Mouse (Mus musculus): Measurements from ENCODE around the gene Olfr193.
"Not testable (repeated sequence)": the region's sequence is repeated elsewhere in the genome, so short reads cannot be mapped to it uniquely, and the experiment has no call there.

The Olfr193 gene

DNA sequence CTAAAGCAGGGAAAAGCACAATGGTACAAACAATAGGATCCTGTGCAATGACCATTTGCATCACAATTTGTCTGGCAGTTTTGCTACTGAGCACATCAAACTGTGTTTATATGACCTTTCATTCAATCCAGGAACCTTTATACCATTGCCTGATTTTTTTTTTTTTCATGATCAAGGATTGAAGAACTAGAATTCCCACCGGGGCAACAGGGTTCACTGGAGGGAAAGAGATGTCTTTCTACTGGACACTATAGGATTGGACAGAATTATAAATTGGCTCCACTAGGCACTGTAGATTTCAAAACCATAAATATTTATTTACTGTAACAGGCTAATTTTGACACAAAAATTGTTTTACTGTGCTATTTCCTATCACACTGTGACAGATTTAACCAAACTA lies at the start of gene Olfr193:
Gene Olfr193 (minus strand): TSS at position 101 of the 400 bp plus-strand sequence.
- no peak for DNase-seq

DNA sequence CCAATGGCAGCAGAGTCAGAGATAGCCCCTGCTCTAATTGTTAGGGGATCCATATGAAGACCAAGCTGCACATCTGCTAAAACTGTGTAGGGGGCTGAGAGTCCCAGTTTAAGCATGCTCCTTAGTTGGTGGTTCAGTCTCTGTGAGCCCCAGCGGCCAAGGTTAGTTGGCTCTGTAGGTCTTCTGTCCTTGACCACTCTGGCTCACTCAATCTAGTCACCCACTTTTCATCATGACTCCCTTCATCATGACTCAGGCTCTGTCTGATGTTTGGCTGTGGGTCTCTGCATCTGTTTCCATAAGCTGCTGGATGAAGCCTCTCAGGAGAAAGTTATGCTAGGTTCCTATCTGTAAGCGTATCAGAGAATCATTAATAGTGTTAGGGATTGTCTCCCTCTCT lies 40.3 kb upstream of the Olfr193 start:
- DNase-seq: no peak

DNA sequence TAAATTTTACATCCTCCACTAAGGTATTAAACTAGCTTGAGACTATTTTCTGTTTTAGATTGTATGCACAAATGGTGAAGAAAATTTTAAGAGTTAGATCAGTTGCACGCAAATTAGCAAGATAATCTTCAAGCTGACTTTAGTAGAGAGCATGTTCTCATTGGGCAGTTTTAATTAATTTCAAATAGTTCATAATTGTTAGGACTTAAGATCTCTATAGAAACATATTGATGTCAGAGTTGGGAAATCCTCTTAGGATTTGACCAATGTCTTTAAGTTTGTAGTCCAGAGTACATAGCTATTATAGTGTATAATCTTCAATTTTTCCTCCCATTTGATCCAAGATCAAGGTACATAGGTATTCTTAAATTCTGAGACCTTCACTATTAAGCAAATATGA lies 35.1 kb upstream of the Olfr193 start, which contains the start of gene Olfr195:
Gene Olfr195 (plus strand): TSS at position 301 of the 400 bp plus-strand sequence.
- DNase-seq: no peak

DNA sequence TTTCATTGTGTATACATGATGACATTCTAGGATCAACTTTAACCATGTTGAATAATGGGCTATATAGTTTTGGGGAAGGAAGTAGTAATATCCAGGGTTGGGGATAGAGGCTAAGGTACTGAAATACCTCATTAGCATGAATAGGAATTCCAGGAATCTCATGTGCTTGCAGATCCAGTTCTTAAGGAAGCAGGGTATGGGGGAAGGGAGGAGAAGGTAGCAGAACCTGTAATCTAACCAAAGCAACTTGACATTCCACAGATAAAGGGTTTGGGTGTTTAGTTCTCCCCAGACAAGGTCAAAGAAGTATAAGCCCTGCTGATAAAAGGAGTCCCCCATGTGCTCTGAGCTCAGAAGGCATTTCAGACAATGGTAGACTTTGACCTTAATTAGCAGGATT lies 29.4 kb upstream of the Olfr193 start:
- no peak for DNase-seq

DNA sequence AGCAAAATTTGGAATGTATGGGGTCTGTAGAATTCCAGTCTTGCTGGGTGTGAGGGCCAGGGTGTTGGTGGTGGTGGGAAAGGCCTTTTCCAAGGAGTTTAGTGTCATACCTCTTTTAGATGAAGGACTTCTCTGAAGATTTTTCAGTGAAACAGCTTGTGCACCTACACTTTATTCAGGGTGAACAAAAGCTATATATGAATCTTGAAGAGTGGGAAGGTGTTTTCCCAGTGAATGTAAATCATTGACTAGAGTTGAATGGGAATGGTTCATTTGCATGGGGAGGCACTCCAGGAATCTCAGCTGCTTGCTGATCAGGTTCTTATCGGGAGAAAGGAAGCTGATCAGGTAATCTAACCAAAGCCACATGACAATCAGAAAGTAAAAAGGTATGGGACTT lies 19.1 kb upstream of the Olfr193 start:
- no peak for DNase-seq

DNA sequence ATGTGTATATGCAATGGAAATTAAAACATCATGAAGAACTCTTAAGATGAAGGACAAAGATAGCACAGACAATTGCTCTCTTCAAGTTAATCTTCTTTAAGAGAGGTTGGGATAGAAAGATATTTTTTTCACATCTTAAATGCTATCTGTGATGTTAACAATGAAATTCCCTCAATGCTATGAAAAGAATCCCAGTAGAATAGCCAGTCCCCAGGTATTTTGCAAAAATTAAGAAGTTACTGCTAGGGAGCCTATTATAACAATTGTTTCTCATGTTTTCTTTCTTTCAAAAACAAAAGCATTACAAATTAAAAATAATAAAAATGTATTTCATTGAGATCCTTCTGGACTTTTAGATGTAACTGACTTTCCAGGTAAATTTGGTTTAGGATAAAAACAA lies 9.3 kb upstream of the Olfr193 start, which contains the start of gene Olfr194:
Gene Olfr194 (minus strand): TSS at position 101 of the 400 bp plus-strand sequence.
- no peak for DNase-seq

DNA sequence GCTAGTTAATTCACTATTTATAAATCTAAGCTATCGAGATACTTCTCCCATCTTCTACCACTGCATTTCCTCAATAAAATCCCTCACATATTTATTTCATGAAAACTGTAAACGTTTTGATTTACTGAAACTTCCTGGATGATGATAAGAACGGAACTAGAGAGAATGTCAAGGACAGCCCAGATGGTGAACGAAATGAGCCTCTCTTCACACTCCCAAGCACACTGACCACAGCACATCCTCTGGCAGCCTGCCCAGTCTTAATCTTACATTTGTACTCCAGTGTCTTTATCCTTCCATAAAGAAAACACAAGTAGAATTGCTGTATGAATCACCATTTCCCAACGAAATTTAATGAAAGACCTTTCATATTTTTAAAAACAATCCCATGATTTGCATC lies 3.2 kb downstream of the Olfr193 start:
- not testable (repeated sequence) for DNase-seq

DNA sequence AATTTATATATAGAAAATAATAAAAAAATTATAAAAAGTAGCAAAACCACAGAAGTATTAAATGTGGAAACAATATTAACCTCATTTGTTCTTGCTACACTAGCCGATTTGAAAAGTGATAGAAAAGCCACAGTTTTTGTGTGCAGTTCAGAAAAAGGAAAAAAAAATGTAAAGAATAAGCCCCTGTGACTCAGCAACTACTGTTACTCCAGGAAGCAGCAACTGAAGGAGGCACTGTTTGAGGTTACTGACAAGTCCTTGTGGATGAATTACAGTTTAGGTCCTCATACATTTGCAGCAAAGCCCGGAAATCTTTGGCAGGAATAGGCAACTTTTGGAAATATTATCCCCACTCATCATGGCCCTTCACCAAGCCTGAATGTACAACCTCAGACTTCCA lies 6.4 kb downstream of the Olfr193 start:
- DNase-seq: no peak

DNA sequence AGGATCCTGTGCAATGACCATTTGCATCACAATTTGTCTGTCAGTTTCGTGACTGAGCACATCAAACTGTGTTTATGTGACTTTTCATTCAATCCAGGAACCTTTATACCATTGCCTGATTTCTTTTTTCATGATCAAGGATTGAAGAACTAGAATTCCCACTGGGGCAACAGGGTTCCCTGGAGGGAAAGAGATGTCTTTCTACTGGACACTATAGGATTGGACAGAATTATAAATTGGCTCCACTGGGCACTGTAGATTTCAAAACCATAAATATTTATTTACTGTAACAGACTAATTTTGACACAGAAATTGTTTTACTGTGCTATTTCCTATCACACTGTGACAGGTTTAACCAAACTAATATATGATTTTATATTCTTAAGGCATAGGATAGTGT lies 22.0 kb downstream of the Olfr193 start, which contains the start of gene Olfr191:
Gene Olfr191 (minus strand): TSS at position 101 of the 400 bp plus-strand sequence.
- DNase-seq: not testable (repeated sequence)

DNA sequence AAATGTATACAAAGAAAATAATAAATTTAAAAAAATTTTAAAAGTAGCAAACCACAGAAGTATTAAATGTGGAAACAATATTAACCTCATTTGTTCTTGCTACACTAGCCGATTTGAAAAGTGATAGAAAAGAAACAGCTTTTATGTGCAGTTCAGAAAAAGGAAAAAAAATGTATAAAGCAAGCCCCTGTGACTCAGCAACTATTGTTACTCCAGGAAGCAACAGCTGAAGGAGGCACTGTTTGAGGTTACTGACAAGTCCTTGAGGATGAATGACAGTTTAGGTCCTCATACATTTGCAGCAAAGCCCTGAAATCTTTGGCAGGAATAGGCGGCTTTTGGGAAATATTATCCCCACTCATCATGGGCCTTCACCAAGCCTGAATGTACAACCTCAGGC lies 30.6 kb downstream of the Olfr193 start:
- DNase-seq: not testable (repeated sequence)

DNA sequence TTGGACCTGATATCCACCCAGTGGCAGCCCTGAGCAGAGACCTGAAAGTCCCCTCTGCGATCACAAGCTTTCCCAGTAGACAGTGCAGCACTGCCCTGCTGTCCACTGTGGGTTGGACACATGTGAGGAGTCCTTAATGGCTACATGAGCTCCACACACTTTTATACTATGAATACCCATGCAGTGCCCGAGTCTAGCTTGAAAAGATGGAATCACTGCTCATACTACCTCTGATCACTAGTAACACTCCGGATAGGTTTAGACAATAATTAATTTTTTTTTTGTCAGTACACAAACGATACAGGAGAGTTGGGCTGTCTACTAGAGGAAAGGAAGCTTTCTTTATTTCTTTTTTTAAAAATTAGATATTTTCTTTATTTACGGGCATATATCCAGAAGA lies 33.8 kb downstream of the Olfr193 start, which contains the start of gene Olfr190:
Gene Olfr190 (minus strand): TSS at position 101 of the 400 bp plus-strand sequence.
- DNase-seq: no peak

DNA sequence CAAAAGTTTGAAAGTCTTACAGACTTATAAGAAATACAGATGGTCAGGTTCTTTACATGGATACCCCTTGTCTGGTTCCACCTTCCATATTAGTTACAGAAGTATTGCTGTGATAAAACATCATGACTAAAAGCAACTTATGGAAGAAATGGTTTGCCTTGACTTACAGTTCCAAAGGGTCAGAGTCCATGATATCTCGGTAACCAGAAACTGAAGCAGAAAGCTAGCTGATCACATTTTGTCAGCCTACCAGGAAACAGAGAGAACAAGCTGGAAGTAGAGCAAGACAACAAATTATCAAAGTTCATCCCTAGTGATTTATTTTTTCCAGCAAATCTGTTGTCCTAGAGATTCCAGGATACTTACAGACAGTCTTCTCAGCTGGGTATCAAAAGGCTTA lies 38.2 kb downstream of the Olfr193 start:
- DNase-seq: no peak

DNA sequence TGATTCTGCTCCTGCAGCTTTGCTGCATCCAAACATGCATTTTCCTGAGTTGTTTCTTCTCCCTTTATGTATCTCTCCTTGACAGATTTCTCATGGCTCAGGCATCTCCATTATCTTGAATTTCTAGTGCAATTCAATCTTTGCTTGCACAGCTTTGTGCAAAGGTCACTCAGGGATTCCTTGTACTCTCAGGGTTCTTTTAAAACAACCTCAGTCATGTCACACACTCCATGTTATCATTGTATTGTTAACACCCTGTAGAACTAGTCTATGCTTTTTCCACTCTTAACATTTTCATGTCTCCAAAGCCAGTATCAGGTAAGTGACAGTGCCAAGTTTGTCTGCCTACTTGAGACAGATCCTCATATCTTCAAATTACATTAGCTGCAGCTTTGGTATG lies 39.9 kb downstream of the Olfr193 start:
- no peak for DNase-seq

DNA sequence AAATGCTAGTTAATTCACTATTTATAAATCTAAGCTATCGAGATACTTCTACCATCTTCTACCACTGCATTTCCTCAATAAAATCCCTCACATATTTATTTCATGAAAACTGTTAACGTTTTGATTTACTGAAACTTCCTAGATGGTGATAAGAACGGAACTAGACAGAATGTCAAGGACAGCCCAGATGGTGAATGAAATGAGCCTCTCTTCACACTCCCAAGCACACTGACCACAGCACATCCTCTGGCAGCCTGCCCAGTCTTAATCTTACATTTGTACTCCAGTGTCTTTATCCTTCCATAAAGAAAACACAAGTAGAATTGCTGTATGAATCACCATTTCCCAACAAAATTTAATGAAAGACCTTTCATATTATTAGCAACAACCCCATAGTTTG lies 49.3 kb downstream of the Olfr193 start:
- not testable (repeated sequence) for DNase-seq
